Mouse (Mus musculus): ENCODE results near the gene Ankfn1.

Gene Ankfn1

DNA sequence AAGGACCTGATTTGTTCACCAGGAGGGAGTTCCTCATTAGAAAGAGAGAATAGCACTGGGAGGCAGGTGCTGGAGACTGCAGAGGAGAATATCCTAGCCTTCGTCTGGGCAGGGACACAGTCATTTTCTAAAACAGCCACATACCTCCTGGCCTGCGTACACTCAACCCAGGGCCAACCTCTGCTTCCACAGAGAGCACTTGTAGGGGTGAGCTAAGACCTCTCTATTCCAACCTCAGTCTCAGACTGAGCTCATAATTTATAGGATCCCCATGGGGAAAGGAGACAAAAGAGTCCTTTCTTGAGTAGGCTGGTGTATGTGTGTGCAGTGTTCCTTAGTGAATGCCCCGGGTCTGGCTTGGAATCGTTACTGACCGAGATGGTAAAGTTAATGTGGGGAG is 418.9 kb downstream of the Ankfn1 start:
- no peak for DNase-seq

DNA sequence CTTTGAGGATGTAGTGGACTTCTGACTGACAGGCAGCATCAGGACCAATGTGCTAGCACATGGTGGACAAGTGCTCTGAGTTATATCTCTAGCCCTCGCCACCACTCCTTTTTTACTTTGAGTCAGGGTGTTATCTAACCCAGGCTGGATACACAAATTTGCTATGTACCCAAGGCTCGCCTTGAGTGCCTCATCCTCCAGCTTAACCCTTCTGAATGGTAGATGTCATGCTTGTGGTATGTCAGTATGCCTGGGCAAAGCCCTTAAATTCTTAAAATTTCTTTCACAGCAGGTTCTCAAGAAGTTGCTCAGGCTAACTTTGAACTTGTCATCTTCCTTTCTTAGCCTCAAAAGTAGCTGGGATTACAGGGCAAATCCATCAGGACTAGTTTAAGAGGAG is 421.0 kb downstream of the Ankfn1 start:
- DNase-seq: no peak

DNA sequence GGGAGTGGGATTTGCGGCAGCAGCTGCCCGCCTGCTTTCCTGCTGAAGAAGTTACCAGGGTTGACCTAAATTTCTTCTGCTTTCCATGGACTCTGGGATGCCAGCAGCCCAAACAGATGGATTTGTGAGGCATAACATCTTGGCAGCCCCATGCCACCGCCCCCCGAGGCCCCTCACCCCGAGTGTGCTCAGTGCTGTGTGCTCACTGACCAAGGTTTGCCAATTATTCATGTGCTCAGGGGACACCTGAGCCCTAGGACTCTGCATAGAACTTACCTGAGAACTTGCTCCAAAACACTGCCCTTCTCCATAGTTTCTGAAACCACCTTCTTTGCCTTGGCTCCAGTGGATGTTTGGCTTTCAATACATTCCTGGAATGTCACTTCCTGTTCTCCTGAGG is 421.4 kb downstream of the Ankfn1 start:
- DNase-seq: no peak

DNA sequence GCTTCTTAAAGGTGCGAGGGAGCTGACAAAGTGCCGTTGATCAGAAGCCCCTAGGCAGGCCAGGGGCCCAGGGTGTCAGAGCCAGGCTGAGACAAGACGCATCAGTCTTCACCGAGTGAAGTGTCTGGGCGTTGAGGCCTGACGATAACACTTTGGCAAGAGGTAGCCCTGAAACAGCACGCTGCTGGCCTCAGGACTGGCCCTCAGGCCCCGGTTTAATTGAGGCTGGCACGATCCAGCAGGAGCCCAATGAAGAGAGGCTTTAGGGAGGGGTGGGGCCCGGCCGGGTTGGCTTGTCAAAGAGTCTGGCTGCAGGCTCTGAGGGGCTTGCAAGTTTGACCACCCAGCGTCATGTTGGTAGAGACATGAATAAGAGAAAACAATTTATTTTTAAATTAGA is 437.2 kb downstream of the Ankfn1 start:
- DNase-seq: no peak
